11 mouse cellular contexts compared by ENCODE assay signal in genomic region chr5:30650756-30651155, GRCm38 (mm10). TPM values are rescaled to one million over a fixed set of nuclear protein-coding genes. Genes with fewer than 3 reads are reported as not detected.
DNase-seq lines count a peak whose midpoint lies in the region; ATAC-seq and TF ChIP-seq lines count a peak whose summit lies in the region.
"Had no signal": no experiment of that assay in that cellular context is flagged by ENCODE, and none has a peak within 500 bp of the region (broad histone marks: within the 10 kb centered on the region; RNA-seq: fewer than 3 reads in every experiment).

No protein-coding gene starts in this region.

- DNase-seq in adrenal gland, adult 2 months: peak; percentile 74
- DNase-seq in adrenal gland, adult 8-10 months: no peak
- DNase-seq in lung, postnatal 0 days (ENCODE audit: low spot score): peak; percentile 38
- no peak for DNase-seq in lung, postnatal 10 days
- peak; percentile 52 to 55 for DNase-seq in heart, postnatal 10 days
- no peak for DNase-seq in embryo, embryonic 10 days (ENCODE audit: low spot score)
- DNase-seq in hindbrain, embryonic 11.5 days (ENCODE audit: low spot score): no peak
- DNase-seq: cerebellum, adult 9-11 months had no signal

- intact Hi-C loops in heart, postnatal 10 days (cut with DNase I): no loop called here

- H3K27me3 ChIP-seq in lung, postnatal 0 days (replicated peaks; ENCODE audit: insufficient read depth, low read length): no peaks in the 10 kb centered on the region
- H3K27me3 ChIP-seq in hindbrain, embryonic 11.5 days (ENCODE audit: control insufficient read depth, insufficient read depth, low read length): no peaks in the 10 kb centered on the region
- H3K27me3 ChIP-seq: hindbrain, embryonic 15.5 days; lung, embryonic 15.5 days had no signal

- H3K4me3 ChIP-seq in lung, postnatal 0 days (ENCODE audit: low read depth, low read length): no peak overlapping the region
- H3K4me3 ChIP-seq in hindbrain, embryonic 11.5 days (ENCODE audit: low read depth, low read length): no peak overlapping the region
- H3K4me3 ChIP-seq: hindbrain, embryonic 15.5 days; lung, embryonic 15.5 days had no signal

- peaks cover 16% of the 10 kb centered on the region for H3K4me1 ChIP-seq in lung, postnatal 0 days (ENCODE audit: insufficient read depth, low read depth, low read length)
- H3K4me1 ChIP-seq in hindbrain, embryonic 11.5 days (replicated peaks; ENCODE audit: control insufficient read depth, insufficient read depth, low read length): peaks cover 6% of the 10 kb centered on the region; the same call in 1 of the 2 replicates

- no peak overlapping the region for H3K27ac ChIP-seq in lung, postnatal 0 days (ENCODE audit: low read length)
- H3K27ac ChIP-seq in hindbrain, embryonic 11.5 days (ENCODE audit: low read depth, low read length): no peak overlapping the region
- H3K27ac ChIP-seq: hindbrain, embryonic 15.5 days; lung, embryonic 15.5 days had no signal

- no peaks in the 10 kb centered on the region for H3K36me3 ChIP-seq in lung, postnatal 0 days (ENCODE audit: insufficient read depth, low read length)
- H3K36me3 ChIP-seq in hindbrain, embryonic 11.5 days (ENCODE audit: control insufficient read depth, insufficient read depth, low read length): no peaks in the 10 kb centered on the region

- no peak for TF ChIP-seq CTCF in lung, postnatal 0 days (IDR thresholded peaks at IDR 0.05)

- no peaks in the 10 kb centered on the region for H3K9me3 ChIP-seq in lung, postnatal 0 days (ENCODE audit: low read length)
- H3K9me3 ChIP-seq in hindbrain, embryonic 11.5 days (ENCODE audit: control insufficient read depth, low read length): no peaks in the 10 kb centered on the region
- H3K9me3 ChIP-seq: hindbrain, embryonic 15.5 days; lung, embryonic 15.5 days had no signal

- no peak overlapping the region for H3K9ac ChIP-seq in lung, postnatal 0 days (replicated peaks; ENCODE audit: low read depth)
- no peak overlapping the region for H3K9ac ChIP-seq in hindbrain, embryonic 11.5 days (ENCODE audit: low read depth, low read length)
- H3K9ac ChIP-seq: hindbrain, embryonic 15.5 days; lung, embryonic 15.5 days had no signal

- WGBS in lung, postnatal 0 days: 77% methylated on average over 3 of the region's 3 CpGs
- WGBS in hindbrain, embryonic 11.5 days: 79% methylated on average over 3 of the region's 3 CpGs

- no peak for TF ChIP-seq EP300 in lung, postnatal 0 days (IDR thresholded peaks at IDR 0.05)

- H3K4me2 ChIP-seq in lung, postnatal 0 days (replicated peaks; ENCODE audit: low read depth, low read length): no peak overlapping the region
- no peak overlapping the region for H3K4me2 ChIP-seq in hindbrain, embryonic 11.5 days (replicated peaks; ENCODE audit: low read depth, low read length)
- H3K4me2 ChIP-seq: hindbrain, embryonic 15.5 days; lung, embryonic 15.5 days had no signal

- ATAC-seq in lung, postnatal 0 days: no peak
- peak; percentile 36 for ATAC-seq in neutrophil, adult 5-6 weeks (ENCODE audit: extremely low read depth, insufficient number of reproducible peaks, low FRiP score, poor library complexity, severe bottlenecking)
- no peak for ATAC-seq in hindbrain, embryonic 11.5 days (ENCODE audit: low FRiP score)

RNA-seq across cellular contexts. Expression of gene Slc35f6, which starts 3.0 kb away (rescaled TPM):
- 10 to 100 TPM; 49.0 to 50.9 TPM for total RNA-seq in adrenal gland, adult 2 months (2021)
- polyA plus RNA-seq in adrenal gland, adult 2 months (2012; rRNA removed): 140 and 145 TPM in 2 replicates
- total RNA-seq in adrenal gland, adult 8-10 months (2022): 10 to 100 TPM; 39.8 to 60.3 (median 49.4) TPM
- 30.1 and 34.5 TPM in 2 replicates for polyA plus RNA-seq in lung, postnatal 0 days (2015; fragmentation: Nextera tagmentation; extraction: Ambion mirVana)
- 10 to 100 TPM; 42.1 to 45.4 TPM for total RNA-seq in heart, postnatal 10 days (2021)
- 17.8 and 21.0 TPM in 2 replicates for total RNA-seq in neutrophil, adult 5-6 weeks (2017)
- 25.2 and 28.8 TPM in 2 replicates for polyA plus RNA-seq in hindbrain, embryonic 11.5 days (2014; fragmentation: Nextera tagmentation; extraction: Ambion mirVana)

RNA-seq across cellular contexts. Expression of gene Cenpa, which starts 15.8 kb away (rescaled TPM):
- 1 to 10 TPM; 5.1 to 6.4 TPM for total RNA-seq in adrenal gland, adult 2 months (2021)
- 10.9 and 14.5 TPM in 2 replicates for polyA plus RNA-seq in adrenal gland, adult 2 months (2012; rRNA removed)
- 10 to 100 TPM in 2 of 4 experiments, 1 to 10 TPM in 2; 4.3 to 11.4 (median 8.5) TPM for total RNA-seq in adrenal gland, adult 8-10 months (2022)
- 24.4 and 25.5 TPM in 2 replicates for polyA plus RNA-seq in lung, postnatal 0 days (2015; fragmentation: Nextera tagmentation; extraction: Ambion mirVana)
- 10 to 100 TPM; 85.5 to 86.1 TPM for total RNA-seq in heart, postnatal 10 days (2021)
- 56.1 and 56.7 TPM in 2 replicates for total RNA-seq in neutrophil, adult 5-6 weeks (2017)
- polyA plus RNA-seq in hindbrain, embryonic 11.5 days (2014; fragmentation: Nextera tagmentation; extraction: Ambion mirVana): 324 and 338 TPM in 2 replicates

Comparison
In these comparisons a context has a peak if more than half of its experiments do, and no peak if none do; other contexts are left out.
1. DNase-seq: peak in adrenal gland, adult 2 months (single experiment), lung, postnatal 0 days (single experiment) and heart, postnatal 10 days (2 of 2); none in adrenal gland, adult 8-10 months (single experiment), lung, postnatal 10 days (single experiment), embryo, embryonic 10 days (single experiment) and hindbrain, embryonic 11.5 days (single experiment).